Mouse (Mus musculus) bone marrow, adult 2 months (tissue): ENCODE data around the gene Sorcs1. TPM values are rescaled to one million over a fixed set of nuclear protein-coding genes. Genes with fewer than 3 reads are reported as not detected.

ENCODE experiments used
- H3K27ac ChIP-seq: fragments of 200-500 bp; 2 replicates; pipeline ENCODE4 v1.5.1; 2012; ENCODE audit warnings: low read depth, mild to moderate bottlenecking, control low read depth, inconsistent platforms, low read length; ENCODE audit not compliant: control insufficient read depth, poor library complexity, insufficient read depth
- H3K4me1 ChIP-seq: fragments of 200-500 bp; 2 replicates; pipeline ENCODE4 v1.6.1; 2011; ENCODE audit warnings: low read length; ENCODE audit not compliant: control insufficient read depth, insufficient read depth
- H3K4me3 ChIP-seq: fragments of 200-500 bp; replicated peaks from 2 replicates; pipeline ENCODE3; 2011; ENCODE audit warnings: mild to moderate bottlenecking, low read depth, low read length, control low read depth; ENCODE audit not compliant: control insufficient read depth
- CTCF ChIP-seq: fragments of 200-500 bp; IDR thresholded peaks from 2 replicates; pipeline ENCODE4 v1.5.1; 2011; ENCODE audit warnings: low read length, control low read depth; ENCODE audit not compliant: control insufficient read depth, insufficient read depth
- POLR2A ChIP-seq: fragments of 200-500 bp; IDR thresholded peaks from 2 replicates; pipeline ENCODE4 v1.6.1; 2011; ENCODE audit warnings: low read depth, mild to moderate bottlenecking, control low read depth, low read length, borderline replicate concordance; ENCODE audit not compliant: control insufficient read depth
- WGBS: fragments of 180-500 bp; shearing (Covaris S2); methylation state at CpG from one replicate; pipeline ENCODE4 v1.1.7; 2018; 5-methylcytosine and 5-hydroxymethylcytosine counted together
- polyA plus RNA-seq: library from polyadenylated mRNA; stranded (reverse); fragments of >200 nt; gene quantifications from 2 replicates; pipeline ENCODE4 v1.2.4, GENCODE M21; 2011; ENCODE audit warnings: low replicate concordance; ENCODE audit not compliant: missing spikeins, insufficient read depth, insufficient read length

The Sorcs1 gene
- polyA plus RNA-seq, 1 experiment: not detected

DNA sequence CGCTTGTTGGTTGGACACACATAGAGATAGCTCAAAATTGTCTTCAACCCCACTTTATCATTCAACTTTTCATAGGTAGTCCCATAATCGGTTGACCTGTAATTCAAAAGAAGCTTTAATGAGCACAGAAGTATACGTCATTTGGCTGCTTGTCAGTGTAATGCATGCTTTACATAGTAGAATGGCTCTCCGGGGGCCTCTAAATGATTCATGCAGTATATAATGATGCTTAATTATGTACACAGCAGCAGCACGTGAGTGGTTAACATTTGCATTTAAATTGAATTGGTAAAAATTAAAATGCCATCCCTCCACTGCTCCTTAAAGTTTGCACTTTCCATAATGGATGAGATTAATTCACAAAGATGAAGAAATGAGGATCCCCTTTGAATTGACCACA is 299.5 kb downstream of the Sorcs1 start:
- Histone ChIP-seq H3K4me1 (no peaks in the 10 kb centered on the region), H3K4me3 (no peak overlapping the region), H3K27ac (no peak overlapping the region)
- 78% methylated on average over 5 of the region's 5 CpGs for WGBS
- TF ChIP-seq CTCF (no peak), POLR2A (no peak)

DNA sequence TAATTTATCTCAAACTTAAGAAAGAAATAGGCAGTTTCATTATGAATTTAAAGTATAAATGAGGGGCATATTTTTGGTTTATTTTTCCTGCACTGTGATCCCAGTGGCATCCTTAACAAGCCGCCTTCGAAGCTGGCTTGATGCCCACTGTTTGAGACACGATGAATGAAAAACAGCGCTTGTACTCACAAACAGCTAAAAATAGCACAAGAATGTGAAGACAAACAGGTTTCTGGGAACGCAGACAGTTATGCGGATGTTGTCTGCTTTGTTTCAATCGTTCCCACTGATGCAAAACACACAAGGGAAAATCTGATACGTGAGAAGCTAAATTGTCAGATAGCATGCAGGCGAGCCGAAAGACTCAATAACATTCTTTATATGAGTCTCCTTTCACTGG is 303.7 kb downstream of the Sorcs1 start:
- Histone ChIP-seq H3K27ac (no peak overlapping the region), H3K4me3 (no peak overlapping the region), H3K4me1 (no peaks in the 10 kb centered on the region)
- TF ChIP-seq POLR2A (no peak), CTCF (no peak)
- 77% methylated on average over 10 of the region's 10 CpGs for WGBS

DNA sequence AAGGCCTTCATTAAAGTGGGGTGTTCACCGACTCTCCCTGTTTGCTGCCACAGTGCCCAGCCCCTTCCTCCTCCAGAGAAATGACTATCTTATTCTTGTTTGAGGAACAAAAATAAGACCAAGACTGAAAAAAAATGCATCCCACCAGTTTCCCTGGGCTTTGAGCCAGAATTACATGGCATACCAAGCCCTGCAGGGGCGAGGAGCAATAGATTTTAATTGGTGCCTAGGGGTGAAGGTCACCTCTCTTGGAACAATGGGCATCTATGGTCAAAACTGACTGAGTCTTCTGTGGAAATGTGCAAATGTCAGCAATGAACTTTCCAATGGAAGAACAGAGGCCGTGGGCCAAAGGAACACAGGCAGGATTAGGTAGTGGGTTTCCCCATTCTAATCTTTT is 312.0 kb downstream of the Sorcs1 start:
- WGBS: 67% methylated on average over 3 of the region's 3 CpGs
- TF ChIP-seq POLR2A (no peak), CTCF (no peak)
- no peaks in the 10 kb centered on the region for H3K4me1 ChIP-seq
- H3K4me3 ChIP-seq: no peak overlapping the region
- no peak overlapping the region for H3K27ac ChIP-seq

DNA sequence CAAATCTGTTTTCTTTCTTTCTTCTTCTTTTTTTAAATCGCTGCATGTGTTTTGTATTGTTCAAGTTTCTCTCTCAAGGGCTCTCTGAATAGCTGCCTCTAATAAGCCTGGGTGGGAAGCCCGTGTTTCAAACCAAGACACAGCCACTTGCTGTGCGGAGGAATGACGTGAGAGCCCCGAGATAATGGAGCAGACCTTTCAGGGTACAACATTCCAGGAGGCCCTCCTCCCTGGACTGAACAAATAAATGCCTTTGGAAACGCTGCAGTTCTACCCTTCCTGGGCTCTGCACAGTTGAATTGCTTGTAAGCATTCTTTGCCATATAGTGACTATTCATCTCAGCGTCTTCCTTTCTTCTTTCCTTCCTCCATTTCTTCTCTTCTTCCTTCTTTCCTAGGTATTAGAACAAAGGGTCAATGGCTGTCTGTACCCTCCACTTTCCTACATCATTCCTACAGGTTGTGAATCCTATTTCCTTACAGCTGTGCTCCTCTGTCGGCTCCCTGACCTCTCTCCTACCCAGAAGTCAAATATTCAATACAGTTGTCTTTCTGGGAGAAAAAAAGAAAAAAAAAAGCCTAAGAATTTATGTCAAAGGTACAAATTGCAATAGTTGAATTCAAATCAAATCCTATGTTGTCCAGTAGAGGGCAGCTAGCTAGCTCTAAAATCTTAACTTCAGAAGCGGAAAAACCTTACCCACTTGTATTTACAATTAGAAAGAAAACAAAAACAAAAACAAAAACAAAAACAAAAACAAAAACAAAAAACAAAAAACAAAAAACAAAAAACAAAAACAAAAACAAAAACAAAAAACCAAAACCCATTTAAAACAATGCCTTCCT is 315.6 kb downstream of the Sorcs1 start:
- TF ChIP-seq CTCF: no peak
- TF ChIP-seq POLR2A: no peak
- no peaks in the 10 kb centered on the region for H3K4me1 ChIP-seq
- H3K4me3 ChIP-seq: no peak overlapping the region
- H3K27ac ChIP-seq: no peak overlapping the region
- 63% methylated on average over 9 of the region's 9 CpGs for WGBS

DNA sequence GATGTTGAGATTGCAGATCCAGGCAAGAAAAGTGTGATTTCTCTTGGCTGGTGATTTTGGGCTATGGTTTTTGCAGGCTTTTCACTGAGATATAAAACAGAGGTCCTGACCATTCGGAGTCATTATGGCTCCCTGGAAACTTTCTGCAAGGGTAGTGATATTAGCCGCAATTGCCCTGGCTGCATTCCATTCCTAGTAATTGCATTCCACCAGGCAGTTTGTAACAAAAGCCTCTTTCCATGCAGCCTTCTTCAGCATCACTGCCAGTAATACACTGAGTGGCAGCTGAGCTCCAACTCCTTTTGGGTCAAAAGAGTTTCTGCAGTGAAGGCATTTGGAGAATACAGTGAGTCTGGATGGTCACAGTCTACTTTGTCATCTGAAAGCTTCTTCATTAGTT is 319.9 kb downstream of the Sorcs1 start:
- Histone ChIP-seq H3K27ac (no peak overlapping the region), H3K4me1 (no peaks in the 10 kb centered on the region), H3K4me3 (no peak overlapping the region)
- WGBS: 78% methylated on average over 2 of the region's 2 CpGs
- TF ChIP-seq CTCF: no peak
- no peak for TF ChIP-seq POLR2A

DNA sequence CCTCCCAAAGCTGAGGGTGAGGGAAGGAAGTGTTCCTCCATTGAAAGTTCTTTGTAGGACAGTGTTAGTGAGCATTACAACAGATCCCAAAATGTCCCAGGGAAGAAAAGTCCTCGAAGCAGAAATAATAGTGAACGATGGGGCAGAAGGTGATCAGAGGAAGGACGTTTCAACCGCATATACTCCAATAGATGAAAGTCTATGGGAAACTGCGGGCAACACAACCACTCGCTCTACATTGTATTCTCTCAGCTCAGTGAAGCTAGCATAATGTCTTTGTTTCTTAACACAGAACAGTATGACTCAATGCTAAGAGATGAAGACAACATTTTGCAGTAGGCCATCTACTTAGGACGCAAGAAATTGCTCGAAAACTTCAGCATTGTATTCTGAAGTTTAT is 339.2 kb downstream of the Sorcs1 start:
- no peak overlapping the region for H3K4me3 ChIP-seq
- no peak overlapping the region for H3K27ac ChIP-seq
- TF ChIP-seq POLR2A (no peak), CTCF (no peak)
- WGBS: 84% methylated on average over 8 of the region's 8 CpGs
- no peaks in the 10 kb centered on the region for H3K4me1 ChIP-seq

DNA sequence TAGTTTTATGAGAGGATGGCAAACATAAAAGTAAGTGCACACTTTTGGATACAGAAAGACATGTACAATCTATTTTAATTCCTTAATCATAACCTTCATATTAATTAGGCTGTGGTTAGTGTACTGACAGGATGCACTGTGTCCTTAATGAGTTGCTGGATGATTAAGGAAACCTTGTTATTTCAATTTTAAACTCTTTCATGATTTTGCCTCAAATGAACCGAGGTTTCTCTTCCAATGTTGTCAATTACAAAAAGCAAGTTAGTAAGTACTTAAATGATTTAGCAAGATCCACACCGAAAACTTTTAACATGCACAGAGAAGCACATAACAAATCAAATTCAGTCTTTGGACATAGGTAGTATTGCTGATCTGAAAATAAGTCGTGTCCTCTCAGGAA is 341.7 kb downstream of the Sorcs1 start:
- Histone ChIP-seq H3K27ac (no peak overlapping the region), H3K4me3 (no peak overlapping the region), H3K4me1 (no peaks in the 10 kb centered on the region)
- 69% methylated on average over 3 of the region's 3 CpGs for WGBS
- no peak for TF ChIP-seq POLR2A
- no peak for TF ChIP-seq CTCF

DNA sequence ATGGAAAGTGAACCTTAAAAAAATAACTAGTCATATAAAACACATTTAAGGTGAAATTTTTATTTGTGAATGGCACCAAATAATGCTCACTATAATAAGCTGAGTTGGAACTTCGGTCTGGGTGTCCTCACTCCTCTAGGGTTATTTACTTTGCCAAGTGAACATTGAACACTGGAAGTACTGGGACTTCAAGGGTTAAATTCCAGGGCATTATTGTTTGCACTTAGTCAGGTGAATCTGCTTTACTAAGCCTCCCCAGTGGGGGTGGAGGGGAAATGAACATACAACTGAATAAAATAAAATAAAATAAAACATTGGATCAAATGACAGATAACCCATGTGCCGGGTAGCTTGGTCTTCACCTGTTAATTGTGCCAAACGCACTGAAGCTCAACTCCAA is 347.3 kb downstream of the Sorcs1 start:
- 76% methylated on average over 3 of the region's 3 CpGs for WGBS
- no peak for TF ChIP-seq CTCF
- TF ChIP-seq POLR2A: no peak
- no peak overlapping the region for H3K4me3 ChIP-seq
- H3K4me1 ChIP-seq: no peaks in the 10 kb centered on the region
- H3K27ac ChIP-seq: no peak overlapping the region

DNA sequence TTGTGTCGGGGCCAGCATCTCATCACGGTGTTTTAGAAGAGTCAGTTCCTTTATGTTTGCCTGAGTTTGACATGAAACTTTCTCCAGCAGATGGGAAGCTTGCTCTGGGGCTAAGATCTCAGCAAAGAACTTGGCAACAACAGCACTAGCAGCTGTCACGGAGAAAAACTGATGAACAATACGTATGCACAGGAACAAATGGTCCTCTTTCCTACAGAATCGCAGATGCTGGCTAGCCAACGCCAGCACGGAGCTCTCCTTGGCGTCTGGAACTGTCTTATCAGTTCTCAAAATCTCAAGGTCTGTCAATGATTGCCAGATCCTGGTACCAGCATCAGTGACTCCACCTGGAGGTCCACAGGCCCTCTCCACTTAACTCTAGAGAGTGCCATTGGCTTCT is 350.6 kb downstream of the Sorcs1 start:
- 76% methylated on average over 8 of the region's 8 CpGs for WGBS
- TF ChIP-seq POLR2A (no peak), CTCF (no peak)

More for the DNA sequence above, 350.6 kb downstream of the Sorcs1 start:
- no peak overlapping the region for H3K27ac ChIP-seq
- no peak overlapping the region for H3K4me3 ChIP-seq
- H3K4me1 ChIP-seq: no peaks in the 10 kb centered on the region
